In the genomic region with DNA sequence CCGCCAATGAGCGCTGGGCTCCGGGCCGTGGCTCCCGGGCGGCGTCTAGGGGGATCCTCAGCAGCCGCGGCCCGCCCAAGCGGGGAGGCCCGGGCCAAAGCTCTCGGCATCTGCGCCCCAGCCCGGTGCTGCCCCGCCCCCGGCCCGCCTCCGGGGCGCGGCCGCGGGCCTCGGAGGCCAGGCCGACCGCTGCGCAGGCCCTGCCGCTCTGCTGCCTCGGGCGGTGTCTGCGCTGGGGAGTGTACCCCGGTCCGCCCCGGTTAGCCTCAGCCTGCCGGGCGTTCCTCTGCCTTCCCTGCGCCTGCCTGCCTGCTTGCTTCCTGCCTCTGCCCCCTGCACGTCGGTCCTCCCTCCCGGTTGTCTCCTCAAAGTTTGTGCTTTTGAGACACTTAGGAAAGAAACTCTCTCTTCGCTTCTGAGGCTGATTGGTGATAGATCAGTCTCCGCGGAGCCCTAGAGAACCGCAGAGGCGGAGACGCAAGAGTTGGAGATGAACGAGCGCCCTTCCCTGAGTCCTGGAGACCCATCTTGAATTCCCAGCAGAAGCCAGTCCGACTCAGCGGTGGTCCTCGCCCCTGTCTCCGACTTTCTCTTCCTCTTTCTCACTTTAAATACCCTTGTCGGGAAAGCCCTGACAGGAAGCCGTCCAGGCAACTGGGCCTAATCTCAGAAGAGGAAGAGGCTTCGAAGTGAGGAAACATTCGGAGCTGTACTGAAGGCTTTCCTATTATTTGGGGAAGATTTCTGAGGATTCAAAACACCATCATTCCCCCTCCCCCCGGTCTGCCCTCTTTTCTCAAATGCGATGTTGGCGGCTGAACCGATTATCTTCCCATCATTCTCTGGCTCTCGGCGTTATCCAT, we compare ENCODE assay signal across 8 mouse cellular contexts. TPM values are rescaled to one million over a fixed set of nuclear protein-coding genes. Genes with fewer than 3 reads are reported as not detected.
DNase-seq lines count a peak whose midpoint lies in the region; ATAC-seq and TF ChIP-seq lines count a peak whose summit lies in the region.

No protein-coding gene starts in this region.

- no peak for TF ChIP-seq CTCF in Patski (IDR thresholded peaks at IDR 0.05)

- peak overlapping the region; percentile 96 for H3K27ac ChIP-seq in hindbrain, embryonic 11.5 days (ENCODE audit: low read depth, low read length)
- H3K27ac ChIP-seq in lung, embryonic 16.5 days (ENCODE audit: low read length): peak overlapping the region; percentile 86

- CTCF ChIA-PET in Patski (lab: Charles Lee): no interaction called here

- POLR2A ChIA-PET in Patski (lab: Charles Lee): interaction anchor here (1.3 kb wide), 1 partner anchor 10 kb away, joined by 4 read pairs; no protein-coding TSS in a partner anchor

- H3K36me3 ChIP-seq in hindbrain, embryonic 11.5 days (ENCODE audit: control insufficient read depth, insufficient read depth, low read length): no peaks in the 10 kb centered on the region
- H3K36me3 ChIP-seq in lung, embryonic 16.5 days (ENCODE audit: control insufficient read depth, insufficient read depth, low read length): no peaks in the 10 kb centered on the region

- peak overlapping the region; percentile 83 for H3K4me3 ChIP-seq in hindbrain, embryonic 11.5 days (ENCODE audit: low read depth, low read length)
- H3K4me3 ChIP-seq in lung, embryonic 16.5 days (ENCODE audit: low read length): peak overlapping the region; percentile 89

- WGBS in hindbrain, embryonic 11.5 days: under 1% methylated on average over 38 of the region's 62 CpGs
- under 1% methylated on average over 41 of the region's 62 CpGs for WGBS in lung, embryonic 16.5 days

- no peaks in the 10 kb centered on the region for H3K4me1 ChIP-seq in hindbrain, embryonic 11.5 days (replicated peaks; ENCODE audit: control insufficient read depth, insufficient read depth, low read length)
- H3K4me1 ChIP-seq in lung, embryonic 16.5 days (replicated peaks; ENCODE audit: control insufficient read depth, insufficient read depth, low read length): peaks cover 18% of the 10 kb centered on the region

- peak; percentile 99 for ATAC-seq in Patski
- peak; percentile 96 for ATAC-seq in hindbrain, embryonic 11.5 days (ENCODE audit: low FRiP score)
- ATAC-seq in lung, embryonic 16.5 days (ENCODE audit: low read depth): peak; percentile 99

- DNase-seq in Patski (ENCODE audit: low read depth, low spot score): peak; percentile 31
- DNase-seq in cerebellum, adult 9-11 months: peak; percentile 92
- DNase-seq in frontal cortex, adult 2 months (ENCODE audit: extremely low spot score in 1 of 2, low spot score in 1 of 2): peak; percentile 50 to 83
- DNase-seq in hindbrain, embryonic 11.5 days (ENCODE audit: low spot score): peak; percentile 89
- peak; percentile 94 for DNase-seq in layer of hippocampus, adult 9-11 months
- peak; percentile 92 for DNase-seq in ovary, adult 18-20 months (ENCODE audit: low spot score)
- peak; percentile 92 for DNase-seq in thymus, postnatal 14 days

- H3K9ac ChIP-seq in hindbrain, embryonic 11.5 days (ENCODE audit: low read depth, low read length): peak overlapping the region; percentile 91
- H3K9ac ChIP-seq in lung, embryonic 16.5 days (ENCODE audit: low read length): peak overlapping the region; percentile 78

- no peaks in the 10 kb centered on the region for H3K27me3 ChIP-seq in Patski
- no peaks in the 10 kb centered on the region for H3K27me3 ChIP-seq in hindbrain, embryonic 11.5 days (ENCODE audit: control insufficient read depth, insufficient read depth, low read length)
- H3K27me3 ChIP-seq in lung, embryonic 16.5 days (ENCODE audit: control insufficient read depth, insufficient read depth, low read depth, low read length): no peaks in the 10 kb centered on the region

- in situ Hi-C loops in Patski (cut with MboI; ENCODE audit: low pct_unique_long_range_greater_than_20kb): no loop called here

- peak overlapping the region; percentile 55 for H3K4me2 ChIP-seq in hindbrain, embryonic 11.5 days (replicated peaks; ENCODE audit: low read depth, low read length)
- peak overlapping the region; percentile 69 for H3K4me2 ChIP-seq in lung, embryonic 16.5 days (ENCODE audit: low read depth, low read length)

- H3K9me3 ChIP-seq in hindbrain, embryonic 11.5 days (ENCODE audit: control insufficient read depth, low read length): no peaks in the 10 kb centered on the region
- no peaks in the 10 kb centered on the region for H3K9me3 ChIP-seq in lung, embryonic 16.5 days (ENCODE audit: control insufficient read depth, low read length)

RNA-seq across cellular contexts. Expression of gene Rnf38, which starts 0.6 kb away (rescaled TPM):
- polyA plus RNA-seq in Patski (2021): 26.1 TPM
- polyA plus RNA-seq in frontal cortex, adult 2 months (2012; rRNA removed): 64.1 and 71.8 TPM in 2 replicates
- polyA plus RNA-seq in hindbrain, embryonic 11.5 days (2014; fragmentation: Nextera tagmentation; extraction: Ambion mirVana): 56.0 and 57.0 TPM in 2 replicates
- 20.3 and 22.1 TPM in 2 replicates for polyA plus RNA-seq in lung, embryonic 16.5 days (2015; fragmentation: Nextera tagmentation; extraction: Ambion mirVana)

Comparison
In these comparisons a context has a peak if more than half of its experiments do, and no peak if none do; other contexts are left out.
1. Peak in every context shown above with its lines: DNase-seq, ATAC-seq, H3K4me3 ChIP-seq and H3K27ac ChIP-seq.
2. DNase-seq: peak in every context shown above with its lines; median percentile 94 in layer of hippocampus, adult 9-11 months; 92 in cerebellum, adult 9-11 months; 92 in ovary, adult 18-20 months; 92 in thymus, postnatal 14 days; 89 in hindbrain, embryonic 11.5 days; 66 in frontal cortex, adult 2 months; 31 in Patski.